Mouse (Mus musculus) kidney, embryonic 15.5 days (tissue): Measurements from ENCODE around the gene Cnga3. TPM values are rescaled to one million over a fixed set of nuclear protein-coding genes. Genes with fewer than 3 reads are reported as not detected.

Source experiments
- ATAC-seq: fragments of 200-750 bp; cut with Nextera tagmentation; replicated peaks from 2 replicates; pipeline ENCODE4 v1.8.0; 2017; ENCODE audit warnings: moderate TSS enrichment; ENCODE audit not compliant: low FRiP score
- H3K27ac ChIP-seq: fragments of 300-500 bp; sonication (generic); 2 replicates; pipeline ENCODE4 v1.5.1; 2015; ENCODE audit warnings: mild to moderate bottlenecking, inconsistent platforms
- H3K27me3 ChIP-seq: fragments of 300-500 bp; sonication (generic); 2 replicates; pipeline ENCODE4 v1.6.1; 2015; ENCODE audit warnings: inconsistent platforms
- H3K36me3 ChIP-seq: fragments of 300-500 bp; sonication (generic); 2 replicates; pipeline ENCODE4 v1.6.1; 2015; ENCODE audit warnings: inconsistent platforms
- H3K4me1 ChIP-seq: fragments of 300-500 bp; sonication (generic); 2 replicates; pipeline ENCODE4 v1.6.1; 2015; ENCODE audit warnings: inconsistent platforms
- H3K4me2 ChIP-seq: fragments of 300-500 bp; sonication (generic); 2 replicates; pipeline ENCODE4 v1.6.1; 2015; ENCODE audit warnings: moderate library complexity, mild to moderate bottlenecking, inconsistent platforms
- H3K4me3 ChIP-seq: fragments of 300-500 bp; sonication (generic); replicated peaks from 2 replicates; pipeline ENCODE4 v1.5.1; 2015; ENCODE audit warnings: mild to moderate bottlenecking, inconsistent platforms
- H3K9ac ChIP-seq: fragments of 300-500 bp; sonication (generic); 2 replicates; pipeline ENCODE4 v1.6.1; 2015; ENCODE audit warnings: mild to moderate bottlenecking, inconsistent platforms
- H3K9me3 ChIP-seq: fragments of 300-500 bp; sonication (generic); replicated peaks from 2 replicates; pipeline ENCODE4 v1.6.1; 2016; ENCODE audit warnings: inconsistent platforms
- WGBS: fragments of 180-500 bp; shearing (Covaris S2); methylation state at CpG from one replicate; pipeline ENCODE4 v1.1.7; 2015; ENCODE audit warnings: mixed read lengths; 5-methylcytosine and 5-hydroxymethylcytosine counted together
- polyA plus RNA-seq: library from polyadenylated mRNA; unstranded; fragments of >200 nt; fragmentation: Nextera tagmentation; extraction: Ambion mirVana; gene quantifications from 2 replicates; pipeline ENCODE4 v1.2.1, GENCODE M21; 2015

Gene Cnga3
- polyA plus RNA-seq, 1 experiment from 2014 or later, result 0.13 TPM

DNA sequence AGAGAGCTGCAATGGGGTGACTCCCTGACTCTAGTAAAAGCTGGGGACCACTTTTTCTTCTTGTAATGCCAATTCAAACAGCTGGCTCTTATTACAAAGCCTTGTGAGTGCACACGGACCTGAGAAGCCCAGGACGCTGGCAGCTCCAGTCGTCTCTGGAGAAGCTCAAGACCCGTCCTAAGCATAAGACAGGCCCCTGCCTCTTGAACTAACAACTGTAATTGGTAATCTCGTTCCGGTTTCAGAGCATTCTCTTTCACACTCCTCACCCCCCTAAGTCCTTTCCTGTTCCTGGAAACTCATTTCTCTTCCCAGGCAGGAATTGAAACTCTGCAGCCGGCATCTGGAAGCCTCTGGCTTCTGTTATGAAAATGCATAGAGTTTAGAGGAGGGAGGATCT lies 7.8 kb downstream of the Cnga3 start:
- WGBS, result 67% methylated on average over 7 of the region's 7 CpGs
- no peak overlapping the region for H3K27ac ChIP-seq

DNA sequence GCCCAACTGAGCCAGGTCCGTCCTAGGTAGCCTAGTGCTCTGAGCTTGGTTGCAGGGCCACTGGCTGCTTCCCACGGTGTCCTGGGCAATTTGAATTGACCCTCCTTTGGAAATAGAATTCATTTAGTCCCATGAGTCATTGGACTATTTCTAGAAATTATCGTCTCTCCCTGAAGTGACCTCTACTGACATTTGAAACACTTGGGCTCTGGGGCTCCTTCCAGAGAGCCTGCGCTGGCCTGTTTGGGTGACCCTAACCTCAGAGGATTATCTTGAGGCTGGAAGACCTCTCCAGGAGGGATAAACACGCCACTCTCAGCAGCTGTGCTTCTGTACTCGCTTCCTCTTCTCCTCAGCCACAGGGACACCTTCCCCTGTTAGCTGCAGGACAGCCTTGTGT lies 16.2 kb downstream of the Cnga3 start:
- no peaks in the 10 kb centered on the region for H3K36me3 ChIP-seq
- H3K27me3 ChIP-seq, result no peaks in the 10 kb centered on the region
- no peak for ATAC-seq
- 73% methylated on average over 6 of the region's 6 CpGs for WGBS
- H3K9ac ChIP-seq, result no peak overlapping the region
- H3K27ac ChIP-seq, result no peak overlapping the region
- no peaks in the 10 kb centered on the region for H3K4me1 ChIP-seq
- H3K9me3 ChIP-seq, result no peaks in the 10 kb centered on the region; the same call in 1 of the 2 replicates
- H3K4me2 ChIP-seq, result no peak overlapping the region
- no peak overlapping the region for H3K4me3 ChIP-seq

More for the DNA sequence above, 7.8 kb downstream of the Cnga3 start:
- no peaks in the 10 kb centered on the region for H3K27me3 ChIP-seq
- H3K4me1 ChIP-seq, result no peaks in the 10 kb centered on the region
- no peak overlapping the region for H3K4me2 ChIP-seq
- H3K9me3 ChIP-seq, result no peaks in the 10 kb centered on the region
- H3K4me3 ChIP-seq, result no peak overlapping the region
- ATAC-seq, result no peak
- no peak overlapping the region for H3K9ac ChIP-seq
- H3K36me3 ChIP-seq, result no peaks in the 10 kb centered on the region

DNA sequence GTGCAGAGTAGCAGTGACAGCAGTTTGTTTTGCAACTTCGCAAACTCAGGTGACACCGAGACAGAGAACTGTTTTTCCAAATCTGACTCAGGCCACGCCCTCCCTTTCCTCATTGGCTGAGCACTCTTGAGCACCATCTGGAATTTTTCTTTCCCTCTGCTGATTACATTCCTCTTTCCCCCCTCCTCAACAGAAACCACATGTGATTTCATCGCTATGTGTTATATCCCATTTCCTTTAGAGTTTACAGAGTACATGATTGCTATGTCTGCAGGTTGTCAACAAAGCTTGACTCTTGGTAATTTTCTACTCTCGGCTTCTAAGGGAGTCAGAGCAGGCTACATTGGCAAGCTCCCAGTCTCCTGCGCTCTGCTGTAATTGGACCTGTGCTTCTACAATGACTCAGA lies 17.1 kb downstream of the Cnga3 start:
- Histone ChIP-seq H3K36me3 (no peaks in the 10 kb centered on the region), H3K9ac (no peak overlapping the region), H3K4me3 (no peak overlapping the region), H3K4me2 (no peak overlapping the region), H3K4me1 (no peaks in the 10 kb centered on the region), H3K9me3 (no peaks in the 10 kb centered on the region; the same call in 1 of the 2 replicates), H3K27me3 (no peaks in the 10 kb centered on the region), H3K27ac (no peak overlapping the region)
- ATAC-seq, result 0 out of 2 replicates have a peak, but pooled peaks have one; percentile 15
- 43% methylated on average over 6 of the region's 6 CpGs for WGBS

DNA sequence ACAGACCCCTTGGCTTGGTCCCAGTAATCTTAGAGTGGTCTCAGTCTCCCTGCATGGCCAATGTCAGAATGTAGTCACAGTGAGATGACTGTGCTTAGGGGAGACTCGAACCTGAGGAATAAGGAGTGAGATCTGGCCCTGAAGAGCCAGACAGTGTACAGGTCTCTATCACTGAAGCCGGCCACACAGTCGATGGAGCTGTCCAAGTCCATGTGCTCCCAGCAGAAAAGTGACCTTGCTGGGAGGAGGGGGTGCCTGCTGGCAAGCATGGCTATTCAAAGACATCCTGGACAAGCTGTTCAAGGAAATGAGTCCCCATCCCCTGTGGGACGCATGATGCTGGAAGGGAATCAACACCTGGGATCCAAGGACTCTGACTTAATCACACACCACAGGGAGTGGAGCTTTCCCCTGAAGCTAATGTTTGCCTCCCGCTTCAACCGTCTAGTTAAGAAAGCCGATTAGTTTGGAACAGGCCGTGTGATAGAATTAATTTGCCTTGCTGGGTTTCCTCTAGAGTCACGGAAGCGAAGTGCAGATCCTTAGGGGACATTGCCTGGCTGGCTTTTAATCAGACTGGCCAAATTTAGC lies 24.9 kb downstream of the Cnga3 start:
- 69% methylated on average over 10 of the region's 10 CpGs for WGBS
- Histone ChIP-seq H3K27me3 (no peaks in the 10 kb centered on the region), H3K4me3 (no peak overlapping the region), H3K36me3 (no peaks in the 10 kb centered on the region), H3K27ac (no peak overlapping the region), H3K9ac (no peak overlapping the region), H3K9me3 (no peaks in the 10 kb centered on the region), H3K4me1 (no peaks in the 10 kb centered on the region), H3K4me2 (no peak overlapping the region)
- no peak for ATAC-seq

DNA sequence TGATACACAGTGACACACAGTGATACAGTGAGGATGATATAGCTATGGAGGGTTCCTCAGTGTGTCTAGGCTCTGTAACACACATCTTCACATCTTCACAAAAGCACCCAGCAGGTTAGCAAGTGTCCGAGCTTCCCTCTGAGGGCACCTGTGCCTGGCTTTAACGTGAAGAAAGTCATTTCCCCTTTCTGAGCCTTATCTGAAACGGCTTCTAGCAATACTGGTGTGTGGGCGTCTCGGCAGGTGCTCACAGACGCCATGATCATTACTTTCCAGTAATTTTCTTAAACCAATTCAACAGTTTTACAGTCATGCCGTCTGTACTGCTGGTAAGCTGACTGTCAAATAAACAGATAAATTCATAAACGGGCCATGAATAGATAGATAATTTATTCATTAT lies 28.0 kb downstream of the Cnga3 start:
- Histone ChIP-seq H3K36me3 (no peaks in the 10 kb centered on the region), H3K4me2 (no peak overlapping the region), H3K9ac (no peak overlapping the region), H3K4me1 (no peaks in the 10 kb centered on the region), H3K9me3 (no peaks in the 10 kb centered on the region), H3K27ac (no peak overlapping the region), H3K27me3 (no peaks in the 10 kb centered on the region), H3K4me3 (no peak overlapping the region)
- no peak for ATAC-seq
- 66% methylated on average over 8 of the region's 8 CpGs for WGBS

DNA sequence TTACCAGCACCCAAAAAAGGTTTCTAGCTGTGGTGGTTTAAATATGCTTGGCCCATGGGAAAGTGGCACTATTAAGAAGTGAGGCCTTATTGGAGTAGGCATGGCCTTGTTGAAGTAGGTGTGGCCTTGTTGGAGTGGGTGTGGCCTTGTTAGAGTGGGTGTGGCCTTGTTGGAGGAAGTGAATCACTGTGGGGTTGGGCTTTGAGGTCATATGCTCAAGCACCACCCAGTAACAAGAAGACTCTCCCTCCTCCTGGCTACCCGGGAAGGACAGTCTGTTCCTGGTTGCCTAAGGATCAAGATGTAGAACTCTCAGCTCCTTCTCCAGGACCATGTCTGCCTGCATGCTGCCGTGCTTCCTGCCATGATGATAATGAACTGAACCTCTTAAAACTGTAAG lies 32.2 kb downstream of the Cnga3 start:
- 87% methylated on average over 2 of the region's 2 CpGs for WGBS
- no peaks in the 10 kb centered on the region for H3K4me1 ChIP-seq
- ATAC-seq, result no peak
- no peak overlapping the region for H3K4me3 ChIP-seq
- H3K9me3 ChIP-seq, result no peaks in the 10 kb centered on the region
- no peak overlapping the region for H3K27ac ChIP-seq
- no peak overlapping the region for H3K9ac ChIP-seq
- no peaks in the 10 kb centered on the region for H3K27me3 ChIP-seq
- no peak overlapping the region for H3K4me2 ChIP-seq
- H3K36me3 ChIP-seq, result no peaks in the 10 kb centered on the region

DNA sequence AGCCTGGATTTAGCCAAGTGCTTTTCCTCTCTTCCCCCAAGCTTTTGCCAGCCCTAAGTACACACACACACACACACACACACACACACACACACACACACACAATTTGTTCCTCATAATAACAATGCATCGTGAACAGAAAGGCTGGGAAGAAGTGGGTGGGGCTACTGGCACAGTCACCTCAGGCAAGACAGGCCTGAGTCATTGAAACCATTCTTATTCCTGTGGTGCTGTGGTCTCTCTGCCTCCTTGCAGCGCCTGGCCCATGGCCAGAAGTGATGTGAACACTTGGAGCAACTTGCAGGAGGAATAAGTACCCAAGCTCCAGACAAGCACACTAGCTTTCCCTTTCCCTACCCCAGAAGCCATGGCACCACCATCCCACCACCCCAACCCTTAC lies 34.2 kb downstream of the Cnga3 start:
- Histone ChIP-seq H3K4me2 (no peak overlapping the region), H3K27ac (no peak overlapping the region), H3K9ac (no peak overlapping the region), H3K36me3 (no peaks in the 10 kb centered on the region), H3K4me3 (no peak overlapping the region), H3K27me3 (no peaks in the 10 kb centered on the region), H3K9me3 (no peaks in the 10 kb centered on the region), H3K4me1 (no peaks in the 10 kb centered on the region)
- 45% methylated on average over 2 of the region's 2 CpGs for WGBS
- ATAC-seq, result no peak

DNA sequence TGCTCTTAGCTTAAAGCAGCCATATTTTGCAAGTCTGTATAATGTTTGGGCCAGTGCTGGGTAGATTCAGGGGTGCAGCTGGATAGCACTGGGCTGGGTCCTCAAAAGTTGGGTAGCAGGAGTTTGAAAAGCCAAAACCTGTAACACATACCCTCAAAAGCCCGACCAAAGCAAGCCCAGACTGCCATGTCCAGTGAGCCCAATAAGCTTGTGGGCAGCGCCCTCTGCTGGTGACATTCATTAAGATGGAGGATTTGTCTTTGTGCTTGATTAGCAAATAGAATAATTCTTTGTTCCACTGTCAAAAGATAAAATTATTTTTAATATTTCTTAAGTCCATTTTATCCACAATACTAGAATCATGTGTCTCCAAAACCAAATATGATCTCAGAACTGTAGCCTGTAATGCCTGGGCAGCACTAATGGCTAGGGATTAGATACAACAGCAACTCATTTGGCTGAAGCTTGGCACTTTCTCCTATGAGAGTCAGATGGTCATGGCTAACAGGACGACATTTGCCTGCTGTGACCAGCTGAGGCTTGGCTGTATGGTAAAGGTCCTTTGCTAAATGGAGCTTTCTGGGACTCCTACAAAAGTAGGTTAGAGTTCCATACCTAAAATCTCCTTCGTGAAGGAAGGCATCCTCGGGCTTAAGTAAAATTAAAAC lies 36.5 kb downstream of the Cnga3 start:
- 40% methylated on average over 5 of the region's 5 CpGs for WGBS
- no peaks in the 10 kb centered on the region for H3K9me3 ChIP-seq
- H3K27me3 ChIP-seq, result no peaks in the 10 kb centered on the region
- no peaks in the 10 kb centered on the region for H3K4me1 ChIP-seq
- H3K27ac ChIP-seq, result no peak overlapping the region
- ATAC-seq, result no peak
- no peak overlapping the region for H3K4me2 ChIP-seq
- H3K9ac ChIP-seq, result no peak overlapping the region
- no peak overlapping the region for H3K4me3 ChIP-seq
- H3K36me3 ChIP-seq, result no peaks in the 10 kb centered on the region

DNA sequence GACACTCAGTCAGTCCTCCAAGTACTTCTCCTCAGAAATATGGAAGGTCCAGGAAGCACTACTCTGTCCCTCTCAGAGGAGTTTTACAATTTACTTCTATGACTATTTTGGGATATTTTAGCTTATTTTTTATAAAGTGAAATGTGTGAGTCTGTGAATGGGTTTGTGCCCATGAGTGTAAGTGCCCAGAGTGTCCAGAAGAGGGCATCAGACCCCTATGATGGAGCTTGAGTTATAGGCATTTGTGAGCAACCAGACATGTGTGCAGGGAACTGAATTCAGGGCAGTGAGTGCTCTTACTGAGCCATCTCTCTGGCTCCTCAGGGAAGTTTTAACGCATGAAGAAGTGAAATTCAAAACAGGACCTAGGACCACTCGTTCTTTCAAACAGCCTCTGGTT lies 44.2 kb downstream of the Cnga3 start:
- 90% methylated on average over 2 of the region's 2 CpGs for WGBS

DNA sequence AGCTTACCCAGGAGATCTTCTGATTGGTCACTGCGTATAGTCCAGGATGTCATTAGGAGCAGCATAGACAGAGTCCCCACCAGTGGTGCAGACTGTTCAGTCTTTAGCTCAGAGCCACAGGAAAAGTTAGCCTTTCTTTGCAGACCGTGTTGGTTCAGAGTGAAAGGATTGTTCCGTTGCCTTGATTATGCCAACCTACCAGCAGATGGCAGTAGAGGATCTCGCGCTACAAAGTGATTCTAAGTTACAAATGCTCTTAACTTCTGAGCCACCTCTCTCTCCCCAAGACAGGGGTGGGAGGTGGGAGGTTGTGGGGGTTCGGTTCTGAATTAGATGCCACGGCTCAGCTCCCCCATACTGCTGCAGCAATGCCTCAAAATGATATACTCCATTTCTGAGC lies 58.2 kb downstream of the Cnga3 start:
- no peak overlapping the region for H3K4me3 ChIP-seq
- no peaks in the 10 kb centered on the region for H3K36me3 ChIP-seq
- H3K9ac ChIP-seq, result no peak overlapping the region
- peak; percentile 36; the same call in 1 of the 2 replicates for ATAC-seq
- no peaks in the 10 kb centered on the region for H3K4me1 ChIP-seq
- no peaks in the 10 kb centered on the region for H3K27me3 ChIP-seq
- WGBS, result 4% methylated on average over 7 of the region's 7 CpGs
- no peaks in the 10 kb centered on the region for H3K9me3 ChIP-seq
- no peak overlapping the region for H3K4me2 ChIP-seq
- H3K27ac ChIP-seq, result no peak overlapping the region

More for the DNA sequence above, 44.2 kb downstream of the Cnga3 start:
- no peaks in the 10 kb centered on the region for H3K27me3 ChIP-seq
- no peaks in the 10 kb centered on the region for H3K9me3 ChIP-seq
- H3K4me3 ChIP-seq, result no peak overlapping the region
- H3K9ac ChIP-seq, result no peak overlapping the region
- no peak overlapping the region for H3K4me2 ChIP-seq
- no peaks in the 10 kb centered on the region for H3K36me3 ChIP-seq
- no peaks in the 10 kb centered on the region for H3K4me1 ChIP-seq
- ATAC-seq, result no peak
- H3K27ac ChIP-seq, result no peak overlapping the region

DNA sequence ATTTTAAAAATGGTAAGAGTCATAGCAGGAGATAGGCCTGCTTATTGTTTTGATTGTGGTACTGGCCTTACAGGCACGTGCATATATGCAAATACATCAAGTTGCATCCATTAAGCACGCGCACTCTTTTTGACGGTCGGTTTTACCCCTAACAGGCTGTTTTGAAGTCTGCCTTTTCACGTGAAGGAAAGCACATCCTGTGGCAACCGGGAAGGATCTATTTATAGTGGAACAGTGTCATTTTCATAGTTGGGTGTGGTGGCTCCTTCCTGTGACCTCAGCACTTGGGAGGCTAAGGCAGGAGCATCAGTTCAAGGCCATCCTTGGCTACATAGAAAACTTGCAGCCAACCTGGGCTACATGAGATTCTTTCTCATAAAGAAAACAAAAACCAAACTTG lies 72.3 kb downstream of the Cnga3 start:
- H3K27ac ChIP-seq, result no peak overlapping the region
- no peaks in the 10 kb centered on the region for H3K4me1 ChIP-seq
- 69% methylated on average over 7 of the region's 7 CpGs for WGBS
- H3K36me3 ChIP-seq, result no peaks in the 10 kb centered on the region
- 0 out of 2 replicates have a peak, but pooled peaks cover 3% of the 10 kb centered on the region for H3K9me3 ChIP-seq
- no peaks in the 10 kb centered on the region for H3K27me3 ChIP-seq
- ATAC-seq, result no peak
- no peak overlapping the region for H3K4me3 ChIP-seq
- no peak overlapping the region for H3K4me2 ChIP-seq
- no peak overlapping the region for H3K9ac ChIP-seq

DNA sequence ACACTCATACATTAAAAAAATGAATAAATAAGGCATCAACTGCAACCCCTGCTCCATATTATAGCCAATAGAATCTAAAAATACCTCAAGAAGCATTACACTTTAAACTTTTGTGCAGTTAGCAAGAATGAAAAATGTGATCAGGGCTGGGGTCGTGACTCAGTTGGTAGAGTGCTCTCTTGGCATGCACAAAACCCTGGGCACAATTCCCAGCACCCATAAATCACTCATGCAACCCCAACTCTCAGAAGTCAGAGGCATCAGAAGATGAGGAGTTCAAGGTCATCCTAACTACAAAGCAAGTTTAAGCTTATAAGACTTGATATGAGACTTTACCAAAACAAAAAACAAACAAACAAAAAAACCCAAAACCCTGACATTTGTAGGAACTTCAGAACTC lies 73.5 kb downstream of the Cnga3 start:
- Histone ChIP-seq H3K27ac (no peak overlapping the region), H3K36me3 (no peaks in the 10 kb centered on the region), H3K4me2 (no peak overlapping the region), H3K4me3 (no peak overlapping the region), H3K9me3 (0 out of 2 replicates have a peak, but pooled peaks cover 3% of the 10 kb centered on the region), H3K27me3 (no peaks in the 10 kb centered on the region), H3K9ac (no peak overlapping the region), H3K4me1 (no peaks in the 10 kb centered on the region)
- ATAC-seq, result no peak
- WGBS, result 78% methylated on average over 1 of the region's 1 CpGs
